ENCODE assay signal across 10 mouse cellular contexts in the genomic region with DNA sequence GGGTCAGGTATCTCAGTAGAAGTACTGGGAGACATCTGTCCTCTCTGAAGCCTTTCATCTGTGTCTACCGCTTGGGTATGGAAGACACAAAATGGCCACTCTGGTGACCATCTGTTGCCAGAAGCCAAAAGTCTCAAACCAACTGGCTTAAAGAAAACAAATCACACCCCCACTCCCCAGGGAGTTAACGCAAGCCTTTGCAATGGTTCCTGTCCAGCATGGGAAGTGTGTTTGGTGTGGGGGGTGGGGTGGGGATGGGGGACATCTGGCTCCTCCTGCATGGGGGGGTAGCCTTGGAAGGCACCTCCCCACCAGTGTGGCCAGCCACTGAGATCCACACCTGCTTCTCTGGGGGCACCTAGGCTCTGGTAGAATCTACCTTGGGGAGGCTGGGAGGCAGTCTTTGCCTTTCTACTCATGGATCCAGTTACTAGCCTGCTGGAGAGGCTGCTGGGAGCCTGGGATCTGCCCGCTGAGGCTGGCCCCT. TPM values are rescaled to one million over a fixed set of nuclear protein-coding genes. Genes with fewer than 3 reads are reported as not detected.
DNase-seq lines count a peak whose midpoint lies in the region; ATAC-seq and TF ChIP-seq lines count a peak whose summit lies in the region.
"Had no signal": no experiment of that assay in that cellular context is flagged by ENCODE, and none has a peak within 500 bp of the region (broad histone marks: within the 10 kb centered on the region; RNA-seq: fewer than 3 reads in every experiment).

No protein-coding gene starts in this region.

- H3K27me3 ChIP-seq in CH12.LX (replicated peaks) = no peaks in the 10 kb centered on the region
- H3K27me3 ChIP-seq in heart, embryonic 12.5 days (replicated peaks) = 0 out of 2 replicates have a peak, but pooled peaks cover 6% of the 10 kb centered on the region
- H3K27me3 ChIP-seq in limb, embryonic 15.5 days = no peaks in the 10 kb centered on the region

- H3K9me3 ChIP-seq in CH12.LX (replicated peaks; ENCODE audit: low read length) = no peaks in the 10 kb centered on the region
- no peaks in the 10 kb centered on the region for H3K9me3 ChIP-seq in heart, embryonic 12.5 days (replicated peaks)
- no peaks in the 10 kb centered on the region for H3K9me3 ChIP-seq in limb, embryonic 15.5 days

- no peak for TF ChIP-seq RAD21 in CH12.LX (IDR thresholded peaks at IDR 0.05; ENCODE audit: low read depth, low read length)

- peak overlapping the region; percentile 33; the same call in 1 of the 2 replicates for H3K9ac ChIP-seq in CH12.LX (ENCODE audit: insufficient read depth, low read depth)
- no peak overlapping the region for H3K9ac ChIP-seq in heart, embryonic 12.5 days
- no peak overlapping the region for H3K9ac ChIP-seq in limb, embryonic 15.5 days

- in situ Hi-C loops in CH12.LX (cut with MboI; ENCODE audit: low pct_ligation_motif_present, low pct_unique_long_range_greater_than_20kb, low sequenced_read_pairs) = no loop called here

- no peak for ATAC-seq in heart, embryonic 12.5 days (ENCODE audit: insufficient number of reproducible peaks, low FRiP score)
- no peak for ATAC-seq in limb, embryonic 15.5 days (ENCODE audit: insufficient number of reproducible peaks, low FRiP score, low TSS enrichment, low read depth)
- ATAC-seq in megakaryocyte-erythroid progenitor cell, adult 5-6 weeks (replicated peaks; ENCODE audit: low FRiP score, low TSS enrichment, poor library complexity, severe bottlenecking) = no peak

- 31% methylated on average over 3 of the region's 3 CpGs for WGBS in heart, embryonic 12.5 days
- WGBS in limb, embryonic 15.5 days = 38% methylated on average over 3 of the region's 3 CpGs

- no peak for TF ChIP-seq POLR2A in CH12.LX (IDR thresholded peaks at IDR 0.05; ENCODE audit: low read depth, low read length)

- peak overlapping the region; percentile 63 for H3K4me2 ChIP-seq in CH12.LX (ENCODE audit: insufficient read depth, low read depth, poor library complexity, severe bottlenecking)
- H3K4me2 ChIP-seq in heart, embryonic 12.5 days = peak overlapping the region; percentile 16; the same call in 1 of the 2 replicates
- H3K4me2 ChIP-seq in limb, embryonic 15.5 days = no peak overlapping the region

- dilution Hi-C loops in CH12.LX (cut with MboI; ENCODE audit: extremely low pct_ligation_motif_present, extremely low pct_unique_long_range_greater_than_20kb, low sequenced_read_pairs) = no loop called here

- H3K36me3 ChIP-seq in CH12.LX (replicated peaks in 1 of 2; ENCODE audit: control insufficient read depth in 1 of 2, insufficient read depth in 1 of 2, low read length in 1 of 2) = peaks cover 11 to 20% of the 10 kb centered on the region in 2 experiments
- peaks cover 20% of the 10 kb centered on the region for H3K36me3 ChIP-seq in heart, embryonic 12.5 days
- peaks cover 26% of the 10 kb centered on the region for H3K36me3 ChIP-seq in limb, embryonic 15.5 days

- no peak overlapping the region for H3K4me3 ChIP-seq in CH12.LX (replicated peaks in 1 of 3; ENCODE audit: low read depth in 2 of 3, low read length in 2 of 3, poor library complexity in 1 of 3)
- no peak overlapping the region for H3K4me3 ChIP-seq in heart, embryonic 12.5 days
- no peak overlapping the region for H3K4me3 ChIP-seq in limb, embryonic 15.5 days

- DNase-seq in CH12.LX (ENCODE audit: extremely low read depth) = peak; percentile 52
- DNase-seq in adipocyte (ENCODE audit: low spot score) = peak; percentile 74
- no peak for DNase-seq in yolk sac, embryonic 10.5 days (ENCODE audit: low spot score)
- DNase-seq in adrenal gland, postnatal 10 days = no peak
- no peak for DNase-seq in testis, postnatal 10 days (ENCODE audit: low spot score)
- DNase-seq: lung, postnatal 14 days; thymus, postnatal 25 days had no signal

- TF ChIP-seq EP300 in CH12.LX (IDR thresholded peaks at IDR 0.05; ENCODE audit: low read length) = peak; percentile 23; the same call in 1 of the 2 replicates

- peaks cover 66 to 84% of the 10 kb centered on the region in 2 experiments for H3K4me1 ChIP-seq in CH12.LX (ENCODE audit: control insufficient read depth in 1 of 2, insufficient read depth in 2 of 2)
- peaks cover 92% of the 10 kb centered on the region for H3K4me1 ChIP-seq in heart, embryonic 12.5 days (replicated peaks)
- H3K4me1 ChIP-seq in limb, embryonic 15.5 days = peaks cover 84% of the 10 kb centered on the region

- H3K27ac ChIP-seq in CH12.LX (ENCODE audit: insufficient read depth, low read depth) = peak overlapping the region; percentile 79
- H3K27ac ChIP-seq in heart, embryonic 12.5 days (ENCODE audit: poor library complexity, severe bottlenecking) = peak overlapping the region; percentile 17; the same call in 1 of the 2 replicates
- H3K27ac ChIP-seq in limb, embryonic 15.5 days = peak overlapping the region; percentile 59

- peaks cover 8% of the 10 kb centered on the region for H3K79me2 ChIP-seq in CH12.LX (replicated peaks; ENCODE audit: control insufficient read depth, extremely low read depth, insufficient read depth, poor library complexity, severe bottlenecking)

- no peak for TF ChIP-seq CTCF in CH12.LX (conservative IDR thresholded peaks at IDR 0.05 in 1 of 2, IDR thresholded peaks at IDR 0.05 in 1 of 2; ENCODE audit: low read depth in 2 of 2, low read length in 2 of 2)

TF ChIP-seq in CH12.LX, 34 proteins besides CTCF, POLR2A, EP300 and RAD21:
- peak; percentile 22; the same call in 1 of the 2 replicates for TF ChIP-seq IRF4 (IDR thresholded peaks at IDR 0.05; ENCODE audit: low read depth, low read length)
- TF ChIP-seq KAT2A (IDR thresholded peaks at IDR 0.05; ENCODE audit: insufficient replicate concordance, low read length) = no peak
- no peak for TF ChIP-seq SMC3 (IDR thresholded peaks at IDR 0.05; ENCODE audit: low read depth, low read length)
- peak; percentile 34 for TF ChIP-seq BHLHE40 (IDR thresholded peaks at IDR 0.05; ENCODE audit: low read depth, low read length)
- TF ChIP-seq E2F4 (IDR thresholded peaks at IDR 0.05; ENCODE audit: insufficient replicate concordance, low read depth, low read length) = no peak

RNA-seq across cellular contexts. Expression of gene Notch1, which starts 29.6 kb away (rescaled TPM):
- total RNA-seq in CH12.LX (2012; rRNA removed) (11.4 and 13.1 TPM in 2 replicates), CH12.LX (2014; rRNA removed) (0.86 and 0.98 TPM in 2 replicates)
- polyA plus RNA-seq in CH12.LX (2012; ENCODE audit: insufficient read length, low read depth) = 2.7 and 3.8 TPM in 2 replicates
- 20.4 TPM in 2 replicates for polyA plus RNA-seq in heart, embryonic 12.5 days (2016; fragmentation: Nextera tagmentation; extraction: Ambion mirVana)
- polyA plus RNA-seq in limb, embryonic 15.5 days (2015; fragmentation: Nextera tagmentation; extraction: Ambion mirVana) = 23.1 and 24.3 TPM in 2 replicates
- total RNA-seq in adrenal gland, postnatal 10 days (2021) = 10 to 100 TPM; 27.1 to 36.4 TPM
- total RNA-seq in megakaryocyte-erythroid progenitor cell, adult 5-6 weeks (2014; fragmentation: Nextera tagmentation) = 2.6 and 3.1 TPM in 2 replicates
- total RNA-seq in megakaryocyte-erythroid progenitor cell, adult 5-6 weeks (2017) = 0.56 and 0.61 TPM in 2 replicates

RNA-seq across cellular contexts. Expression of gene Sec16a, which starts 41.9 kb away (rescaled TPM):
- total RNA-seq in CH12.LX (2012; rRNA removed) = 31.8 and 36.3 TPM in 2 replicates
- 22.5 and 22.8 TPM in 2 replicates for total RNA-seq in CH12.LX (2014; rRNA removed)
- polyA plus RNA-seq in CH12.LX (2012; ENCODE audit: insufficient read length, low read depth) = 28.6 and 38.9 TPM in 2 replicates
- 22.6 and 24.5 TPM in 2 replicates for polyA plus RNA-seq in heart, embryonic 12.5 days (2016; fragmentation: Nextera tagmentation; extraction: Ambion mirVana)
- 26.2 and 30.5 TPM in 2 replicates for polyA plus RNA-seq in limb, embryonic 15.5 days (2015; fragmentation: Nextera tagmentation; extraction: Ambion mirVana)
- total RNA-seq in adrenal gland, postnatal 10 days (2021) = 10 to 100 TPM; 47.6 to 48.4 TPM
- 32.7 and 37.7 TPM in 2 replicates for total RNA-seq in megakaryocyte-erythroid progenitor cell, adult 5-6 weeks (2014; fragmentation: Nextera tagmentation)
- 16.6 and 29.8 TPM in 2 replicates for total RNA-seq in megakaryocyte-erythroid progenitor cell, adult 5-6 weeks (2017)

Comparison
In these comparisons a context has a peak if more than half of its experiments do, and no peak if none do; other contexts are left out.
1. DNase-seq: peak in CH12.LX (single experiment) and adipocyte (single experiment); none in yolk sac, embryonic 10.5 days (single experiment), adrenal gland, postnatal 10 days (single experiment) and testis, postnatal 10 days (single experiment).
2. H3K27ac ChIP-seq: peak in every context shown above with its lines; median percentile 79 in CH12.LX; 59 in limb, embryonic 15.5 days; 17 in heart, embryonic 12.5 days.